Mouse (Mus musculus): ENCODE measurements around the gene Ndfip2.

The Ndfip2 gene

GRCm38 (mm10) chr14:105287557-105287956 lies 29.2 kb downstream of the Ndfip2 start:
- DNase-seq (ENCODE audit: low spot score in 2 of 2): no peak

DNA sequence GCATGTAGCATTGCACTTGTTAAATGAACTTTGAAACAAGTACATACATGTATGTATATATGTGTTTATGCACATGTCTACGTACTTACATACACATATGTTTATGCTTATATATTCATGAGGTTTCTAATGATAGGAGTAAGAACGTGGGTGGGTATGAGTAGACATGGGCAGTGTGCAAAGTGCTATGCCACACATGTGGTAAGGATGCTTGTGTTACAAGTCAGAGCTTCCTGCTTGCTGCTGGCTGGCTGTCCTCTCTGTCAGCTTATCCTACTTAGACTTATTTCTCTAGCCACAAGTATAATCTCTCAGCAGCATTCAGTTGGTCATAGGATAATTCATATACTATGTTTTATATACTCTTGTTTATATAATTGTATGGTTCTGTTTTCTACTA lies 29.6 kb downstream of the Ndfip2 start:
- DNase-seq (ENCODE audit: low spot score in 2 of 2): no peak

- DNase-seq (ENCODE audit: low spot score in 2 of 2): no peak
Measured at GRCm38 (mm10) chr14:105288529-105288928, 30.2 kb downstream of the Ndfip2 start.

DNA sequence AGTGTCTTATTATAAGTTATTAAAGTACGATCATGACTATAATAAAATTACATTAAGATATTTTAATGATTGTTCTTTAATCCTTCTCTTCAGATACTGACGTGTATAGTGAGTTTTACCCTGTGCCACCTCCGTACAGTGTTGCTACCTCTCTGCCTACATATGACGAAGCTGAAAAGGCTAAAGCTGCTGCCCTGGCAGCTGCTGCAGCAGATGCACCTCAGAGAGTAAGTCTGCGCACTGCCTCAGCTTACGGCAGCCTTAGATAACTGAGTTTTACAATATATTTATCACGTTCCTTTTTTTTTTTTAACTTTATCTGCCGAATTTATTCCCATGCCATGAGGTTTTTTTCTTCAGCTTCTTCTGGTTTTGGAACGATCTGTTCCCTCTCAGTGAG lies 33.8 kb downstream of the Ndfip2 start:
- DNase-seq (ENCODE audit: low spot score in 2 of 2): no peak

DNA sequence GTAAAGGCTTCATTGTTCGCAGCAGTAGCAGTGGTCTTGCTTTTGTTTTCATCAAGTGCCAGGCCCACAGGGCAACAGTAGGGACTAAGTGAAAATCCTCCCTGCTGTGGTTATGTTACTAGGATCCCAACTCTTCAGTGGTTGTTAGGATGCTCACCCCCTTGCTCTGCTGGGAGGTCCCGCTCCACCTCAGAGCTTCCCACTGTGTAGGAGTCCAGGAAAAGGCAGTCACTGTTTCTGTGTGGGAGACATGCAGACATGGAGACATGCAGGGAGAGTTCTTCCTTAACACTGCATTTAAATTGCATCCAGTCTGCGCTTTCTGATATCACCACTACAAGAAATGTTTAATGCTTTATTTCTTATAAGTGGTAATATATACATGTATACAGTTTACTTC lies 35.4 kb downstream of the Ndfip2 start:
- DNase-seq (ENCODE audit: low spot score in 2 of 2): no peak

GRCm38 (mm10) chr14:105295820-105296582 lies 37.6 kb downstream of the Ndfip2 start:
- DNase-seq (ENCODE audit: low spot score in 2 of 2): no peak

DNA sequence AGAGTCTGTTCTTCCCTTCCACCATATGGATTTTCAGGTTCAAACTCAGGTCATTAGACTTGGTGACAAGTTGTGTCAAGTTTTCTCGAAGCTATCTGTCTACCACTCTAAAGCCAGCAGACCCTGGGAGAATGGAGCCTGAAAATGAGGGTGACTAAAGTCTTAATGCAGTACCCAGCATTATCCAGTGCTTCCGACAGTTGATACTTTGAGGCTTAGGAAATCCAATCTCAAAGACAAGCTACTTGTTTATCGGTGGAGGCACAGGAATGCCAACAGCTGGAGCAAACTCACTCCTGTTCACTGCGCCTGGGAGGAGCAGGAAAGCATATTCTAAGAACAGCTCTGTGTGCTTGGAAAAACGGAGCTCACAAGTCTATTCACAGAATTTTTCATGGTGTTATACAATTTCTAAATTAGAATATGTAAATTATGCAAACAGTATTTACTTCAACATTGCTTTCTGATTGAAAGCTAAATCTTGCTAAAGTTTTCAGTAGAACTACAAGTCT lies 41.4 kb downstream of the Ndfip2 start:
- DNase-seq (ENCODE audit: low spot score in 2 of 2): no peak

DNA sequence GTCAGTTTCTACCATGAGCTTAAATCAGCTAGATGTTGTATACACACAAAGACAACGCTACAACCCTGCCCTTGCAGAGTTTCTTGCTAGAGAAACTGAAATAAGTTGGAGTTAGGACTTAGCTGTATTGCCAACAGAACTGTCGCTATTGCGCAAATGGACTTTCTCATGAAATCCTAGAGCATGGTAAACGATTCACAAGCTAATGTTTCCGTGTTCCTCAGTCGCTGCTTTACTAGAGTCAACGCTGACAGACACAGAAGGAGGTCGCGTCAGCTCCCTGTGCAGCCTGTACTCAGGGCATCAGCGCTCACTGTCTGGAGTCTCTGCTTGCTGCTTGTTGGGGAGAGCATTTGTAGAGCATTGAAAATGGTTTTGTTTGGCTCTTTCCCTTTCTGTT lies 42.2 kb downstream of the Ndfip2 start:
- no peak for DNase-seq (ENCODE audit: low spot score in 2 of 2)

DNA sequence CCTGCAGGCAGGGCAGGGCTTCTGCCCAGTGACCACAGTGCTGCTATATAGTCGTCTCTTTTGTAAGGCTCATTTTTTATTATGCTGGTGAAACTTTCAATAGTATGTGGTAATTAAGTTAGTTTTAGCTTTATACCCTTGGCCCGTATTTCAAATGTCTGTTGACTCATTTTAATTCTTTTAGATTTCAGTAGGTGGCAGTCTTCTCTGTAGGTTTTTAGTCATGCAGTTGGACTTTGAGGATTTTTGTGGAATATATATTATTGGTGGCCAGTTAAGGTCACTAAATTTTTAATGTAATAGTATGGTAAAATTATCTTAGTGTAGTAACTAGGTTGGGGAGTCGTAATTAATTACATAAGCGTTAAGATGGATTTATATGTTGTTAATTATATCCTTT lies 44.3 kb downstream of the Ndfip2 start:
- no peak for DNase-seq (ENCODE audit: low spot score in 2 of 2)

GRCm38 (mm10) chr14:105307716-105308115 lies 49.3 kb downstream of the Ndfip2 start:
- DNase-seq (ENCODE audit: low spot score in 2 of 2): no peak

GRCm38 (mm10) chr14:105312366-105312765 lies 54.0 kb downstream of the Ndfip2 start:
- DNase-seq (ENCODE audit: low spot score in 2 of 2): no peak

DNA sequence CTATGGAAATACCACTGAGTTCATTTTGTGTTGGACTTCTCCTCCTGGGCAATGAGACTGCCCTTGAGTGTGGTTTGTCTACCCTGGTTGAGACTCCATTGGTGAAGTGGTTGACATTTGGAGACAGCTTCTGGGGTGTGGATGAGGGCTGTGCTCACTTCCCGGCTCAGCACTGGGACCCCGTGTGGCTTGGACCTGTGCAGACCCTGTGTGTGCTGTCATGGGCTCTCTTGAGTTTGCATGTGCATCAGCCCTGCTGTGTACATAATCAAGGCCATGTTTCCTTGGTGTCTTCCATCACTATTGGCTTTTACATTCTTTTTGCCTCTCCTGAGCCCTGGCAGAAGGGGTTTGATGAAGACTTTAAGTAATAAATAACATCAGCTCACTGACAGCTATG lies 54.6 kb downstream of the Ndfip2 start:
- no peak for DNase-seq (ENCODE audit: low spot score in 2 of 2)

DNA sequence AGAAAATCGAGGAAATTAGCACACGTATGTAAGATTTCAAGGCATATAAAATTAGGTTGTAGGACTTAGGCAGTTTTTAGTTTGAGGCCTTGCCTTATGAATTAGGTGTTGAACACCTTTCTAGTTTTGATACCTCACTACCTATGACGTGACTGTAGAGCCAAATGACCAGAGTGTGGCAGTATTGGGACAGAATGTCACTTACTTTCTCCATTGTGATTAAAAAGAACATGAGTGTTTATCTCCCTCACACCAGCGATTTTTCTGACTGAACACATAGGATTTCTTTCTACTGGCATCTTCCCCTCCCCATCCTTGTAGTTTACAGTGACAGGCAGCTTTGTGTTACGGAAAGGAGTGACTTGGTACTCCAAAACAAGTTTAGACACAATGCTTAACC lies 55.5 kb downstream of the Ndfip2 start:
- DNase-seq (ENCODE audit: low spot score in 2 of 2): peak in 1 of 2 experiments; percentile 53

DNA sequence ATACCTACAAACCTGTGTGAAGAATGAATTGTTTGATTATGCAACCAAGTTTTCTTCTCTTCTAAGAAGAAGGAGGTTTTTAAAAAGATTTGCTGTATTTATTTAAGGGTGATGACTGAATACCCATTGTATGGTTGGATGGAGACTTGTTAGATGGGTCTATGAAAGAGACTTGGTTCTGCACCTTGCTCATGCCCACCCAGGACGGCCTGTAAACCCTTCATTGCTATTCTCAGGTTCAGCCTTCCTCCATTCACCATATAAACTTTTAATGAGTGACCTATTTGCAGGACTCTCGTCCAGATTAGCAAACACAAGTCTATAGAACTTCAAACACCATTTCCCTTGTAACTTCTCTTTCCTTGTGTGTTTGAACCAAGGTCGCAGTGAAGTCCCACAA lies 63.3 kb downstream of the Ndfip2 start:
- DNase-seq (ENCODE audit: low spot score in 2 of 2): no peak

DNA sequence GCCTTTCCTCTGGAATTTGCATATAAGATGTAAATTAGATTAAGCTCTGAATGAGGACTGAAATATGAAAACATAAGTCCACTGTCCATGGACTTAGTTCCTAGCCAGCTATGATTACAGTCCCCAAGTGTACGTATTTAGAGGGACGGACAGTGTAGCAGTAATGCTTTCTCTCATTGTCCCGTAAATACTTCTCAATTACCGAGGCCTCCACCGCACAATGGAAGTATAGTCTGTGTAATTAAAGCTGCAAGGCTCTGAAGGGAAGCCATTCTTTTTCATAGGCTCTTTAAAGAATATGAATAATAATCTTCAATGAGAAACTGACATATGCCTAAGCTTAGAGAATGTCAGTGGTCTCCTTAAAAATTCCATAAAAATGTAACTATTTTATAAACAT lies 64.5 kb downstream of the Ndfip2 start:
- no peak for DNase-seq (ENCODE audit: low spot score in 2 of 2)

- no peak for DNase-seq (ENCODE audit: low spot score in 2 of 2)
Measured at GRCm38 (mm10) chr14:105323448-105323847, 65.1 kb downstream of the Ndfip2 start.

- DNase-seq (ENCODE audit: low spot score in 2 of 2): peak; percentile 40 to 75
Measured at GRCm38 (mm10) chr14:105328397-105329302, 70.3 kb downstream of the Ndfip2 start.

- peak; percentile 30 to 79 for DNase-seq (ENCODE audit: low spot score in 2 of 2)
Measured at GRCm38 (mm10) chr14:105333475-105334094, 75.2 kb downstream of the Ndfip2 start.

GRCm38 (mm10) chr14:105341765-105342164 lies 83.4 kb downstream of the Ndfip2 start:
- DNase-seq (ENCODE audit: low spot score in 2 of 2): no peak

DNA sequence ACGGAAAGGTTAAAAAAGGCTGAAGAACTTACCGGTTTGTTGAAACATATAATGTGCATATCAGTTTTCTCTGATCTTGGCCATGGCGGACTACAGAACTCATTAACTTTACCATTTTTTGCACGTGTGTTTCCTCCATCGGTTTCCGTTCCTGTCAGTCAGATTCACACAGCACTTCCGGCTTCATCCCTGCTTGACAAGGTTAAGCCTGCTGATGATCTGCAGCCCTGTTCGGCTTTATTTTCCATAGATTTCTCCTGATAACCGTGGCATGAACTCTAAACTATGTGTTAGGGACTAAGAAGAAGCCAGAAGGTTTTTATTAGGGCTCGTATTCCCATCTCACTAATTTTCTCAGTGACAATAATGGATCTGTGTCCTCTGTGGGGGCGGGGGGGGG lies 95.7 kb downstream of the Ndfip2 start:
- DNase-seq (ENCODE audit: low spot score in 2 of 2): no peak
